Mouse (Mus musculus) monocyte, adult 5-6 weeks (primary cell): ENCODE data around the gene Gm281. TPM values are rescaled to one million over a fixed set of nuclear protein-coding genes. Genes with fewer than 3 reads are reported as not detected.

Experiments used
- ATAC-seq: fragments of 153-309, 156-312 bp; replicated peaks from 2 replicates; pipeline ENCODE4 v1.8.0; 2017; ENCODE audit warnings: mild to moderate bottlenecking; ENCODE audit not compliant: low TSS enrichment, insufficient number of reproducible peaks, severe bottlenecking, poor library complexity, low FRiP score
- total RNA-seq: library from RNA; stranded (forward); fragments of 200-1000, 200-491, 200-594 nt; gene quantifications from 3 replicates; pipeline ENCODE4 v1.2.3, GENCODE M21; 2017

Gm281 gene
- total RNA-seq, 1 experiment from 2014 or later, result not detected

DNA sequence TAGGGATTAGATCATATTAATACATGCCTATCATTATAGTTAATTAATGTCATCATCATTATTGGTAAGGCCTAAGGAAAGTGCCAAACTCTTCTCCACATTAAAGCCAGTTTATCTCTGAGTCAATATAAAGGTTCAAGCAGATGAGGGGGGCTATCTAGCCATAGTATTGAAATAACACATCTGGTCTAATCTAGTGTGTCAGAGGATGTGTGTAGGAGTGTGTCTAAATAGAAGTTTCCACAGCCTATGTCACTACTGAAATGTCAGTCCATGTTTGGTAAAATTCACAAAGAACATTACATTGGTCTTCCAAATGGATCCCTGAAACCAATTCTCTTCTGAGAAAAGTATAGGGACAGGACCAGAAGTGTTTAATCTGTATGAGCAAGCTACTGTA, 19.1 kb downstream of the Gm281 start:
- no peak for ATAC-seq

DNA sequence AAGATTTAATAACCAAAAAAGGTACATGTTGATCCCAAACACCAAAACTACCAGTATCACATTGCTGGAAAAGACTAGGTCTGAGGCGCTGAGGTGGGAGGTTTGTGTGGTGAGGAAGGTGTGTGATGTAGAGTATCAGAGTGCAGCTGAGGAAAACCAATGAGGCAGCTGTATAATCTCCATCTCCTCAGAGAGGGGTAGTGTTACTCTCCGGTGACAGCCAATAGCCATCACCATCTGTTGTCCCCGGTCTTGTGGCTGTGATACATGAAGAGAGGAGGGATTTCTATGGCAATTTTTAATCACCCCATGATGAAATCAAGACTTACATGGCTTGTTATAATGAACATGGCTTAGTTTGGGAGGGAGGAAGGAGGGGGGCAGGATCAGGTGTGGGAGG, 20.5 kb downstream of the Gm281 start:
- no peak for ATAC-seq

DNA sequence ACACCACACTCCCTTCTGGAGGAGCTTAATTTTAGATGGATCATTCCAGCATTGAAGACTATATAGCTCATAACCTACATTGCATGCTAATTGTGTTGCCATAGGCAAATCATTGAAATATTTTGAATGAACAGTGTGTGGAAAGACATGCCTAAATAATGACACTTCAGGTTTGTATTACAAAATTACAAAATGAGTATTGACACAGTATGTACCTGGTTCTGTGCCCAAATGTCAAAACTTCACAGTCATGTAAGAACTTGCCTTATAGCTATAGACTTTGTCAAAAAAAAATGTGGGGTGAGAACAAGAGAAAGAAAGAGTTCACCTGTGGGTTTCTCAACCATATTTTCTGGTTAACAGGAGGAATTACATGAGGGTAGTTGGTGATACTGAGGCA, 52.9 kb downstream of the Gm281 start:
- no peak for ATAC-seq

DNA sequence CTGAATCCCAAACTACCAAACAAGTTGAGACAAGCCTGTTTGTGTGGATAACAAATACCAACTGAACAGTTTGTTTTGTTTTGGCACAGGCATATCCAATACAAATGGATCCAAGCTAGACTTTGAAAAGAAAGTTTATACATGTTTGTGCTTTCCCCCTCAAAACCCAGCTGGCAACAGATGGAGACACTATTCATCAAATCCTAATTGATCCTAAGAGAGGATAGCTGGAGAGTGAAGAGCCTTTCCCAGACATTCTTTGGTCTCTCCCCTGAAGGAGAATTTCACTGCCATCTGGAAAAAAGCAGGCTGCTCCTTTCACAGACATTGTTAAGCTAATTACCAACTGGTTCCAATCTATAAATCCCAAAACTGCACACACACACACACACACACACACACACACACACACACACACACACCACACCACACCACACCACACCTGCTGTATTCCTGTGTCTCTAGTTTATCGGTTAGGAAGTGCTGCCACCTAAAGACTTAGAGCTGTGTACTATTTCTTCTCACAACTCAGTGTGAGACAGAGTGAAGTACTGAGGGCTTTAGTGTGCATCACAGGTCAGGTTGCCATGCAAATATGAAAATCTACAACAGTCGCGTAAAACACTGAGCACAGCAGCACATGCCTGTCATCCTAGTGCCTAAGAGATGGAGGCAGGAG, 101.3 kb downstream of the Gm281 start:
- ATAC-seq, result no peak

DNA sequence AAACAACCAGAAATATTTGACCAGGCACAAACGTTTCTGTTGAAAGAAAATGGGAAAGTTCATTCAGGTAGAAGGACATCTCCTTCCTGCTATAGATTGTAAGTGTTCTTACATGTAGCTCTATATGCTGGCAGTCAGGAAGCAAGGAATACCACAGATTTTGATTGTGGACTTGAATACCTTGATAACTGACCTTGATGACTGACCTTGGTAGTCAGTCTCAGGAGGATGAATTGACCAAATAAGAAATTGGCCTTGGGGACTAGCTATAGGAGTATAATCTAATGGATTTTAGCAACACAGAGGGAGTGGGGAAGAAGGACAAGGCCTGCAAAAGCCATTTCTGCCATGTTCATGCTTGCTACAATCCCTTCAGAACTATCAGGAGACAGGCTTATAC, 123.8 kb downstream of the Gm281 start:
- ATAC-seq, result no peak

DNA sequence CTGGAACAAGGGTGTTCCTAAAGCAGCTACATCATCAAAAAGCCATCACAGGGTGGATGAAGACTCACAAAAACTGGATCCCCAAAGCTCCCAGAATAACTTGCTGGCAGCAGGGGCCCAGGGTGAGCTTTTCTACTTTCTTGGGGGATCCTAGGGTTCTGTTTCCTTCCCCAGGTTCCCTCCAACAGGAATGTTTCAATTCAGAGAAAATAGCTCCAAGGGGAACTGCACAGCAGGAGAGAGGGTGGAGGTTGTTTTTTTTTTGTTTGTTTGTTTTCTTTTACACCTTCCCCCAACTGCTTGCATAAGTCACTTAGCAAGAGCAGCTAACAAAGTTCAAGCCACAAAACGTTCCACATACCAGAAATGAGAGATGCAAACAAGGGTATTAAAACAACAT, 124.3 kb downstream of the Gm281 start:
- no peak for ATAC-seq

DNA sequence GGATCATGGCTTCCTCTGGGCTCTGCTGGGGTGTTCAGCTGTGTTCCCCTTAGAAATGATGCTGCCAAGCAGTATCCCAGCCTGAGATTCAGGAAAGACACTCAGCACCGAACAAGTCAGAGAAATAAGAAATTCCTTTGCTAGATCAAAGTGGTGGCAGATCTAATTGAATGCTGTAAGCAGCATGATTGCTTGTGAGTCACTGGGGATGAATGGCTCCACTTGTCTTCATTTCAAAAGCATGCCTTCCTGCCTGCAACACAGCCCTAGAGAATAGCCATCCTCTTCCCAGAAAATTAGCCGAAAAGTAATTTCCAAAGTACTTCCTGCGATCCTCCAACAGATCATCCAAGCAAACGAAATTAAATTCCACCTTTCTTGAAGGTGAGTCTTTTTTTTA, 131.3 kb downstream of the Gm281 start:
- no peak for ATAC-seq

DNA sequence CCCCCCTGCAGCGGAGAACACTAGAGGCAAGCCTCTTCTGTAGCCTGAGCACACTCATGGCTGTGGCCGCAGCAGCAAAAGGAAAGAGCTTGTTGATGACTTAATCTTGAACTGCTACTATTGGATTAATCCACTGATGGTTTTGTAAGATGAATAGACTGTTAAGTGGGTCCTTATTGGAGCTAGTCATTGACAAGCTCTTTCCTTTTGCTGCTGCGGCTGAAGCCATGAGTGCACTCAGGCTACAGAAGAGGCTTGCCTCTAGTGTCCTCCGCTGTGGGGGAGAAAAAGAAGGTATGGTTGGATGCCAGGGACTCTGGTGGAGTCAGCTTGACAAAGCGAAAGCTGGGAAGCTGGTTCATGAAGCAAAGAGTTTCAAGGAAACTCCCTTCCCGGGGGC, 135.9 kb downstream of the Gm281 start:
- ATAC-seq, result no peak

DNA sequence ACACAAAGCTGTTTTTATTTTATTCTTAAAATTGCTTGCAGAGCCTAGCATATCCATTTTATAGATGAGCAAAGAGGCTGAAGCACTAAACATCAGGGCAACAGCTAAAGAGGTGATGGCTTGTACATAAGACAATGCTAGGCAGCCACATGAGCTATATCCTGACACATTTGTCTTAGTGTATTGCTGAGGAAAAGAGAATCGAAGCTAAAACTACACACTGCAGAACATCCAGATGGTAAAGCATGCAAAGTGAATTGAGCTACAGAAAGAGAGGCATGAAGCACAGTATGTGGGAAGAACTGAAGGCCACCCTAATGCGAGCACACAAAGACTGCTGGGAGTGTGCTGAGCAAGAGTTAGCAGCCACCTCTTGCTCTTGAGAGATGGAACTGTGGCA, 143.1 kb downstream of the Gm281 start:
- ATAC-seq, result no peak

DNA sequence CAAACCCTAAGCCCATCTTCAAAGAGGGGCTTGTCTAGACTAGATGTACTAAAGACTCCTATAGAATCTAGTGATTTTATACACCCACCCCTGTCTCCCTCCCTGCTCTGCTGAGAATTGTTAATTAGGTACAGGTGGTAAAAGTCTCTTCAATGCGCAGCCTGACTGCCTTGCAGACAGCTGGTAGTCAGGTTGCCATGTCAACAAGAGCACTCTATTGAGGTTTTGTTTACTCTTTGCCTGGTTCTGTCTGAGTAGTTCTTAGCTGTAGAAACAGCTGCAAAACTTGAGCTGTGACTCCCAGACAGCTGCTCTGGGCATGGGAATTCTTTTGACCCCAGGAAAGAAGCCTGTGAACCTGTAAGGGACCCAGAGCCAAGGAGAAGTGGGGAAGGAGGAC, 143.6 kb downstream of the Gm281 start:
- ATAC-seq, result no peak

Other genes with a start within 250 kb of the Gm281 start
- gene Sntn, start 243.6 kb downstream of the Gm281 start, total RNA-seq, result not detected in 3 replicates
- 19.9 to 58.0 TPM (median 36.9 TPM) in 3 replicates for gene Atxn7, start 47.0 kb upstream of the Gm281 start, total RNA-seq
- 86.1 to 133 TPM (median 114 TPM) in 3 replicates for gene Thoc7, start 47.4 kb upstream of the Gm281 start, total RNA-seq
- gene Psmd6, start 206.5 kb upstream of the Gm281 start, total RNA-seq, result 159 to 214 TPM (median 168 TPM) in 3 replicates